Mouse (Mus musculus) intestine, embryonic 15.5 days (tissue): ENCODE measurements around the gene Mknk1. TPM values are rescaled to one million over a fixed set of nuclear protein-coding genes. Genes with fewer than 3 reads are reported as not detected.

ENCODE experiments used
- ATAC-seq: fragments of 200-750 bp; cut with Nextera tagmentation; 2 replicates; pipeline ENCODE4 v1.8.0; 2017; ENCODE audit warnings: moderate TSS enrichment, moderate library complexity
- H3K27ac ChIP-seq: fragments of 300-500 bp; sonication (generic); 2 replicates; pipeline ENCODE4 v1.5.1; 2015; ENCODE audit warnings: mild to moderate bottlenecking, inconsistent platforms
- H3K27me3 ChIP-seq: fragments of 300-500 bp; sonication (generic); replicated peaks from 2 replicates; pipeline ENCODE4 v1.6.1; 2015; ENCODE audit warnings: inconsistent platforms
- H3K36me3 ChIP-seq: fragments of 300-500 bp; sonication (generic); 2 replicates; pipeline ENCODE4 v1.6.1; 2015; ENCODE audit warnings: inconsistent platforms
- H3K4me1 ChIP-seq: fragments of 300-500 bp; sonication (generic); replicated peaks from 2 replicates; pipeline ENCODE4 v1.6.1; 2015; ENCODE audit warnings: inconsistent platforms
- H3K4me2 ChIP-seq: fragments of 300-500 bp; sonication (generic); replicated peaks from 2 replicates; pipeline ENCODE4 v1.6.1; 2015; ENCODE audit warnings: mild to moderate bottlenecking, inconsistent platforms
- H3K4me3 ChIP-seq: fragments of 300-500 bp; sonication (generic); replicated peaks from 2 replicates; pipeline ENCODE4 v1.5.1; 2015; ENCODE audit warnings: inconsistent platforms
- H3K9ac ChIP-seq: fragments of 300-500 bp; sonication (generic); 2 replicates; pipeline ENCODE4 v1.6.1; 2015; ENCODE audit warnings: inconsistent platforms
- H3K9me3 ChIP-seq: fragments of 300-500 bp; sonication (generic); 2 replicates; pipeline ENCODE4 v1.6.1; 2016; ENCODE audit warnings: inconsistent platforms
- WGBS: fragments of 180-500 bp; shearing (Covaris S2); methylation state at CpG from one replicate; pipeline ENCODE4 v1.1.7; 2015; 5-methylcytosine and 5-hydroxymethylcytosine counted together
- polyA plus RNA-seq: library from polyadenylated mRNA; unstranded; fragments of >200 nt; fragmentation: Nextera tagmentation; extraction: Ambion mirVana; gene quantifications from 2 replicates; pipeline ENCODE4 v1.2.1, GENCODE M21; 2015

Gene Mknk1
- polyA plus RNA-seq, 1 experiment from 2014 or later: 26.9 TPM

- Histone ChIP-seq H3K4me2 (no peak overlapping the region), H3K36me3 (peaks cover 3% of the 10 kb centered on the region; the same call in 1 of the 2 replicates), H3K27me3 (no peaks in the 10 kb centered on the region), H3K27ac (no peak overlapping the region), H3K9ac (no peak overlapping the region; the same call in 1 of the 2 replicates), H3K4me3 (no peak overlapping the region), H3K4me1 (no peaks in the 10 kb centered on the region), H3K9me3 (no peaks in the 10 kb centered on the region)
- ATAC-seq: no peak
- WGBS: 19% methylated on average over 11 of the region's 11 CpGs
Measured at GRCm38 (mm10) chr4:115878216-115878678, 39.2 kb downstream of the Mknk1 start.

DNA sequence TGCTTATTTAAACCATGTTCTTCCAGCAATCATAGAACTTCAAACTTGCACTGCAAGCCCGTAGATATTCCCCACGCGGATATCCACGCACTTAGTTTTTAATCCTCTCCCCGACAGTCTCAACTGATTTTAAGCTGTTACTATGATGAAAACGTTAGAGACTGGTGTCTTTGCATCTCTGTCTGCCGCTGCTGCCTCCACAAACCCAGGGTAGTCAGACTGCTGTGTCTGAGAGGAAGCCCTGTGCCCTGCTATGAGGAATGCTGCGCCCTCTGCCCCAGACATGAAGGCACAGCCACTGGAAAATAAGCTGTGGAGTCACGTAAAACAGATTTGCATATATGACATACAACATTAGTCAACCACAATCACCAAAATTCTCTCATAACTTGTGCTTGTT lies 39.8 kb downstream of the Mknk1 start:
- ATAC-seq: no peak
- 47% methylated on average over 9 of the region's 9 CpGs for WGBS
- Histone ChIP-seq H3K4me3 (no peak overlapping the region), H3K9ac (no peak overlapping the region), H3K27ac (no peak overlapping the region), H3K9me3 (no peaks in the 10 kb centered on the region), H3K4me2 (no peak overlapping the region), H3K36me3 (peaks cover 3% of the 10 kb centered on the region; the same call in 1 of the 2 replicates), H3K27me3 (no peaks in the 10 kb centered on the region), H3K4me1 (no peaks in the 10 kb centered on the region)

DNA sequence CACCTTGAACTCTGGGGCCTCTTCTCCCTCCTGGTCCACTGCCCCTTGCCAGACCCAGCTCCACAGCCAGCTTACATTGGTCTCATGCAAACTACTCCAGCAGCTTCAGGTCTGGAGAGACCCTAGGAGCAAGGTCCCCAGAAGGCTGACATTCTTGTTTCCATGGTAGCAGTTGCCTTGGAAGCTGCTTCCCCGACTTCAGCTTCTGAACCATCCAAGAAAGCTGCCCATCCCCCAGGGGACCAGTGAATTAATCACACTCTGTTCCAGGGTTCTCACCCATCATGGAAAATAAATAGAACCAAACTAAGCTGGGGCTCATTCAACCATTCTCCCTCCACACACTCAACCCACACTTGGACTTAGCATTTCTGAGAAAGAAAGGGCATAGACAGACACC lies 42.2 kb downstream of the Mknk1 start:
- no peak overlapping the region for H3K4me3 ChIP-seq
- H3K27ac ChIP-seq: no peak overlapping the region
- no peak overlapping the region for H3K4me2 ChIP-seq
- no peaks in the 10 kb centered on the region for H3K27me3 ChIP-seq
- H3K4me1 ChIP-seq: no peaks in the 10 kb centered on the region
- H3K9ac ChIP-seq: no peak overlapping the region
- no peaks in the 10 kb centered on the region for H3K36me3 ChIP-seq
- ATAC-seq: no peak
- no peaks in the 10 kb centered on the region for H3K9me3 ChIP-seq
- 30% methylated on average over 1 of the region's 1 CpGs for WGBS

DNA sequence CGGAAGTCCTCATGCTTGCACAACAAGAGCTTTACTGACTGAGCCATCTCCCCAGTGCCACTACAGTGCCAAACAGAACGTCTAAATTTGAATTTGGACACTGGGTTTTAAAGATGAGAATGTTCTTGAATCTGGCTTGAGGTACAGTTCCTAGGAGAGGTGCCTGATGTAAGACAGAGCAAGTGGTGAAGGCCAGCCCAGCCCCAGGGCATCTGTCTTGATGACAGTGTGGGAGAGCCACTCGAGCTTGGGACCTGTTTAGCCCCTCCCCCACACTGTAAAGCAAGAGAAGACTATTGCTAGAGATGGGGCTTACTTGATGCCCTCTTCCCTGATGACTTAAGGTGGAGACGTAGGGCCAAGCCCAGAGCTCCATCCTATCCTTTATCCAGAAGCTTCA lies 43.2 kb downstream of the Mknk1 start:
- H3K27me3 ChIP-seq: no peaks in the 10 kb centered on the region
- ATAC-seq: no peak
- no peak overlapping the region for H3K4me2 ChIP-seq
- H3K4me1 ChIP-seq: no peaks in the 10 kb centered on the region
- no peak overlapping the region for H3K9ac ChIP-seq
- no peaks in the 10 kb centered on the region for H3K9me3 ChIP-seq
- H3K27ac ChIP-seq: no peak overlapping the region
- H3K36me3 ChIP-seq: no peaks in the 10 kb centered on the region
- 53% methylated on average over 4 of the region's 4 CpGs for WGBS
- no peak overlapping the region for H3K4me3 ChIP-seq

- Histone ChIP-seq H3K36me3 (no peaks in the 10 kb centered on the region), H3K27ac (no peak within 1 kb of the TSS), H3K9me3 (no peaks in the 10 kb centered on the region), H3K4me2 (no peak within 1 kb of the TSS), H3K27me3 (0 out of 2 replicates have a peak, but pooled peaks cover 2% of the 10 kb centered on the region), H3K4me3 (no peak within 1 kb of the TSS), H3K9ac (no peak within 1 kb of the TSS), H3K4me1 (no peaks in the 10 kb centered on the region)
- 76% methylated on average over 6 of the region's 6 CpGs for WGBS
- ATAC-seq: no peak
Measured at GRCm38 (mm10) chr4:115884022-115884421, 45.0 kb downstream of the Mknk1 start, which contains the start of gene Kncn. Kncn (plus strand) TSS chr4:115884400.

- Histone ChIP-seq H3K27me3 (peaks cover 14% of the 10 kb centered on the region), H3K4me3 (no peak overlapping the region), H3K9me3 (no peaks in the 10 kb centered on the region), H3K4me2 (no peak overlapping the region), H3K36me3 (no peaks in the 10 kb centered on the region), H3K27ac (no peak overlapping the region), H3K4me1 (peaks cover 5% of the 10 kb centered on the region; the same call in 1 of the 2 replicates), H3K9ac (no peak overlapping the region)
- no peak for ATAC-seq
- 72% methylated on average over 3 of the region's 3 CpGs for WGBS
Measured at GRCm38 (mm10) chr4:115885846-115886245, 46.8 kb downstream of the Mknk1 start.

DNA sequence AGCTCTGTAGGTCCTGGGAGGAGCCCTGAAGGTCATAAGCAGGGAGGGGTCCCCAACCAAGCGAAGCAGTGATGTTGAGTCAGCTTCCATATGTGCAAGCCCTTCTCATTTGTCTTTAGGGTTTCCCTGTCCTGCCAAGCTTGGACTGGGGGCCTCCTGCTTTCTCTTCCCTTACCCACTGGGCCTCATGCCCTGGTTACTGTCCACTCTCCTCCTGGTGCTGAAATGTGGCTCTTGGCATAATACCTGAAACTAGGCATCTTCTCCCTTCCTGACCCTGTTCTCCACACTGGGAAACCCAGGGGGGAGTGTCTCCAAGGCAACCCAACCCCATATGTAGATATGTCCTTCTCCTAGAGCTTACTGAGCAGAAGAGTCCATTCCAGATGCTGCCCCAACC lies 47.9 kb downstream of the Mknk1 start:
- Histone ChIP-seq H3K27ac (no peak overlapping the region), H3K9ac (no peak overlapping the region), H3K4me2 (no peak overlapping the region), H3K9me3 (no peaks in the 10 kb centered on the region), H3K4me3 (no peak overlapping the region), H3K36me3 (no peaks in the 10 kb centered on the region), H3K27me3 (peaks cover 23% of the 10 kb centered on the region), H3K4me1 (peaks cover 5% of the 10 kb centered on the region; the same call in 1 of the 2 replicates)
- ATAC-seq: no peak
- 45% methylated on average over 1 of the region's 1 CpGs for WGBS

- ATAC-seq: 0 out of 2 replicates have a peak, but pooled peaks have one; percentile 28
- H3K9me3 ChIP-seq: no peaks in the 10 kb centered on the region
- H3K4me1 ChIP-seq: peaks cover 5% of the 10 kb centered on the region; the same call in 1 of the 2 replicates
- H3K27ac ChIP-seq: no peak overlapping the region
- H3K4me3 ChIP-seq: peak overlapping the region; percentile 23; the same call in 1 of the 2 replicates
- H3K36me3 ChIP-seq: no peaks in the 10 kb centered on the region
- 14% methylated on average over 6 of the region's 6 CpGs for WGBS
- H3K4me2 ChIP-seq: peak overlapping the region; percentile 58
- H3K9ac ChIP-seq: no peak overlapping the region
- peaks cover 28% of the 10 kb centered on the region for H3K27me3 ChIP-seq
Measured at GRCm38 (mm10) chr4:115890066-115890465, 51.1 kb downstream of the Mknk1 start.

GRCm38 (mm10) chr4:115890553-115890952 lies 51.6 kb downstream of the Mknk1 start, which contains the start of gene 6430628N08Rik:
6430628N08Rik (plus strand) TSS chr4:115890665.
- H3K4me2 ChIP-seq: peak within 1 kb of the TSS; percentile 58
- no peak within 1 kb of the TSS for H3K9ac ChIP-seq
- peaks cover 5% of the 10 kb centered on the region; the same call in 1 of the 2 replicates for H3K4me1 ChIP-seq
- H3K9me3 ChIP-seq: no peaks in the 10 kb centered on the region
- WGBS: under 1% methylated on average over 31 of the region's 31 CpGs
- 0 out of 2 replicates have a peak, but pooled peaks have one; percentile 43 for ATAC-seq
- H3K4me3 ChIP-seq: peak within 1 kb of the TSS; percentile 23; the same call in 1 of the 2 replicates
- no peaks in the 10 kb centered on the region for H3K36me3 ChIP-seq
- H3K27ac ChIP-seq: no peak within 1 kb of the TSS
- peaks cover 28% of the 10 kb centered on the region for H3K27me3 ChIP-seq

DNA sequence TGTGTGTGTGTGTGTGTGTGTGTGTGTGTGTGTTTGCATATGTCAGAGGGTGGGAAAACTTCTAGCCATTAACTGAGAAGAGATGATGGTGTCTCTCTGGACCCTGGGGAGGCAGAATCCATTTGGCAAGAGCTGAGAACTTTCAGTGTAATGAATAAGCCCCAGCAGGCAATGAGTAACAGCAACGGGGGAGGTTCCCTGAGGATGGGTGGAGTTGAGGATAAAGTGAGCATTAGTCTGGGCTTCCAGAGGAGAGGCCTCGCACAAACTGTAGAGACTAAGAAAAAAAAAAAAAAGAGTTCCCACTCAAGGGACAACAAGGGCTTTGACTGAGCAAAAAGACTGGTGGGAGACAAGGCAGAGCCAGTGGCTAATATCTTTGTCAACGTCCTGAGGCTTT lies 55.3 kb downstream of the Mknk1 start:
- H3K27ac ChIP-seq: no peak overlapping the region
- no peak overlapping the region for H3K4me2 ChIP-seq
- no peaks in the 10 kb centered on the region for H3K36me3 ChIP-seq
- ATAC-seq: no peak
- 17% methylated on average over 3 of the region's 3 CpGs for WGBS
- H3K27me3 ChIP-seq: peaks cover 53% of the 10 kb centered on the region
- peaks cover 10% of the 10 kb centered on the region; the same call in 1 of the 2 replicates for H3K4me1 ChIP-seq
- H3K9ac ChIP-seq: no peak overlapping the region
- H3K9me3 ChIP-seq: no peaks in the 10 kb centered on the region
- no peak overlapping the region for H3K4me3 ChIP-seq

- no peaks in the 10 kb centered on the region for H3K36me3 ChIP-seq
- H3K4me2 ChIP-seq: peak overlapping the region; percentile 75
- under 1% methylated on average over 56 of the region's 56 CpGs for WGBS
- peaks cover 5% of the 10 kb centered on the region; the same call in 1 of the 2 replicates for H3K4me1 ChIP-seq
- peaks cover 53% of the 10 kb centered on the region for H3K27me3 ChIP-seq
- no peak overlapping the region; the same call in 1 of the 2 replicates for H3K9ac ChIP-seq
- peak overlapping the region; percentile 35 for H3K4me3 ChIP-seq
- peak; percentile 35 for ATAC-seq
- H3K27ac ChIP-seq: no peak overlapping the region
- H3K9me3 ChIP-seq: no peaks in the 10 kb centered on the region
Measured at GRCm38 (mm10) chr4:115897901-115898631, 59.1 kb downstream of the Mknk1 start.

- Histone ChIP-seq H3K4me1 (peaks cover 5% of the 10 kb centered on the region; the same call in 1 of the 2 replicates), H3K4me3 (no peak overlapping the region), H3K9ac (no peak overlapping the region), H3K9me3 (no peaks in the 10 kb centered on the region), H3K27me3 (peaks cover 55% of the 10 kb centered on the region), H3K36me3 (no peaks in the 10 kb centered on the region), H3K4me2 (no peak overlapping the region), H3K27ac (no peak overlapping the region)
- ATAC-seq: no peak
- 17% methylated on average over 5 of the region's 5 CpGs for WGBS
Measured at GRCm38 (mm10) chr4:115902816-115903215, 63.8 kb downstream of the Mknk1 start.
